Mouse (Mus musculus): ENCODE data around the gene Hsd3b1.

DNA sequence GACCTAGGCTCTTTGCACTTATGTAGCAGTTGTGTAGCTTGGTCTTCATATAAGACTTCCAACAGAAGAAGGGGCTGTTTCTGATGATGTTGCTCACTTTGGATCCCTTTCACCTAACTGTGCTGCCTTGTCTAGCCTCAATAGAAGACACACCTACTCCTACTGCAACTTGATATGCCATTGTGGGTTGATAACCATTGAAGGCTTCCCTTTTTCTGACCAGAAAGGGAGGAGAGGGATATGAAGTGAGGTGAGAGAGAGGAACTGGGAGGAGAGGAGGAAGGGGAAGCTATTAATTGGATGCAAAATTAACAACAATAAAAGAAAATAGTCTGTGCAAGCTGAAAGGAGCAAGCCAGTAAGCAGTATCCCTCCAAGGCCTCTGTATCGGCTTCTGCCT lies 3.2 kb upstream of the Hsd3b1 start:
- TF ChIP-seq EP300 (IDR thresholded peaks at IDR 0.05; ENCODE audit: low read depth) (no peak), CTCF (IDR thresholded peaks at IDR 0.05; ENCODE audit: low read depth) (no peak)

Data from liver, embryonic 14.5 days (tissue).